Mouse (Mus musculus) heart, embryonic 14.5 days (tissue): ENCODE measurements at regions not wholly inside any gene's neighbourhood (a gene's known extent, or its start where the extent isn't known, plus 50 kb on each side); places are given as distances from the start of the nearest gene placed in this dataset.

ENCODE experiments used
- ATAC-seq: fragments of 200-750 bp; cut with Nextera tagmentation; 2 replicates; pipeline ENCODE4 v1.8.0; 2017; ENCODE audit warnings: low read depth, moderate TSS enrichment; ENCODE audit not compliant: insufficient number of reproducible peaks, insufficient read depth, low FRiP score
- H3K27ac ChIP-seq, 2 experiments: fragments of 200-500 bp in 1 of 2; fragments of 300-500 bp in 1 of 2; sonication (generic) in 1 of 2; replicated peaks in 1 of 2; 2 replicates each; pipeline ENCODE4 v1.5.1; 2012 to 2014; ENCODE audit warnings: low read depth in 2 of 2, low read length in 2 of 2, control low read depth in 1 of 2, mild to moderate bottlenecking in 1 of 2, mixed read lengths in 1 of 2; ENCODE audit not compliant: control insufficient read depth in 1 of 2, insufficient read depth in 1 of 2
- H3K27me3 ChIP-seq: fragments of 300-500 bp; sonication (generic); 2 replicates; pipeline ENCODE4 v1.6.1; 2014; ENCODE audit warnings: mild to moderate bottlenecking, low read length, control low read depth; ENCODE audit not compliant: control insufficient read depth, insufficient read depth
- H3K36me3 ChIP-seq: fragments of 300-500 bp; sonication (generic); 2 replicates; pipeline ENCODE4 v1.6.1; 2014; ENCODE audit warnings: mild to moderate bottlenecking, control low read depth, low read length, mixed read lengths; ENCODE audit not compliant: control insufficient read depth, insufficient read depth
- H3K4me1 ChIP-seq, 2 experiments: fragments of 200-500 bp in 1 of 2; fragments of 300-500 bp in 1 of 2; sonication (generic) in 1 of 2; 2 replicates each; pipeline ENCODE4 v1.6.1; 2012 to 2014; ENCODE audit warnings: low read length in 2 of 2, control low read depth in 1 of 2, mixed read lengths in 1 of 2; ENCODE audit not compliant: control insufficient read depth in 2 of 2, insufficient read depth in 2 of 2
- H3K4me2 ChIP-seq: fragments of 300-500 bp; sonication (generic); 2 replicates; pipeline ENCODE4 v1.6.1; 2014; ENCODE audit warnings: mild to moderate bottlenecking, low read length
- H3K4me3 ChIP-seq, 2 experiments: fragments of 200-500 bp in 1 of 2; fragments of 300-500 bp in 1 of 2; sonication (generic) in 1 of 2; 2 replicates each; pipeline ENCODE4 v1.5.1; 2012 to 2014; ENCODE audit warnings: low read length in 2 of 2, mild to moderate bottlenecking in 2 of 2, control low read depth in 1 of 2, low read depth in 1 of 2, moderate library complexity in 1 of 2; ENCODE audit not compliant: control insufficient read depth in 1 of 2, insufficient read depth in 1 of 2
- H3K9ac ChIP-seq: fragments of 300-500 bp; sonication (generic); 2 replicates; pipeline ENCODE4 v1.6.1; 2014; ENCODE audit warnings: mild to moderate bottlenecking, low read length
- H3K9me3 ChIP-seq: fragments of 300-500 bp; sonication (generic); 2 replicates; pipeline ENCODE4 v1.6.1; 2016; ENCODE audit warnings: low read length, control low read depth; ENCODE audit not compliant: control insufficient read depth
- WGBS: fragments of 180-500 bp; shearing (Covaris S2); extraction: QIAGEN DNeasy Blood & Tissue Kit; methylation state at CpG from one replicate; pipeline ENCODE4 v1.1.7; 2014; 5-methylcytosine and 5-hydroxymethylcytosine counted together

DNA sequence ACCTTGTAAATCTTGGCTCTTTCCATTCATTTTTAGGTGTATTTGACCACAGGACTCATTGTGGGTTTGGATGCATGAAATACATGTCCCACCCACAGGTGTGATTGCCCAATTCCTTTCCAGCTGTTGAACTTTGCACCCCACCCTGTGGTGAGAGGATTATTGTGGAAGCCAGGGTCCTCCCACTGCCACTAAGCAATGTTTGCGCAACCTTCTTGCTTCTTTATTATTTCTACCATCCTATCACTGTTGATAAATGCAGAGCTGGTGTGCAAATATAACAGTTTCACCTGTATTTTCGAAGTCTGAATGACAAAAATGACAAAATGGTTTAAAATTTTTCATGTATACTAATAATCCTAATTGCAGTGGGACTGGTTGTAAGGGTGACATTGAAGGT lies 315.9 kb upstream of the Vwc2 start:
- H3K4me2 ChIP-seq: no peak overlapping the region
- no peak overlapping the region for H3K27ac ChIP-seq
- no peaks in the 10 kb centered on the region for H3K4me1 ChIP-seq
- H3K4me3 ChIP-seq: no peak overlapping the region
- 73% methylated on average over 2 of the region's 2 CpGs for WGBS
- H3K36me3 ChIP-seq: no peaks in the 10 kb centered on the region
- no peak for ATAC-seq
- no peak overlapping the region for H3K9ac ChIP-seq
- H3K9me3 ChIP-seq: no peaks in the 10 kb centered on the region
- H3K27me3 ChIP-seq: no peaks in the 10 kb centered on the region

DNA sequence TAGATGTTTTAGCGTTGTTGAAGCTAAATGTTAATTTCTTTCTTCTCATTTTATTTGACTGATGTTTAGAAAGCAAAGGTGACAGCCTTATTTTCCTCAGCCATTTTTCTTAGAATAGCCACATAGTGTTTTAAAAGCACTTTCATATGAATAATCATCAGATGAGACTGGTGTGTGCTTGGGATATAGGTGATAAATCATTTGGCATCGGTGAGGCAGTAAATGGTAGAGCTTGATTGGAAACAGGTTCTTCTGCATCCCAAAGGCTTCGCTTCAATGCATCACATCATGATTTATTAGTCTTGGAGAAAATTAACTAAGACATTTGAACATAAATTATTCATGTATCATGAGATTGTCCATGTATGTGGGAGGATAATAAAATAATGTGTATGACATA lies 273.8 kb upstream of the Vwc2 start:
- no peaks in the 10 kb centered on the region for H3K27me3 ChIP-seq
- H3K4me1 ChIP-seq: no peaks in the 10 kb centered on the region; a peak in 1 of 4 replicates
- no peak overlapping the region for H3K4me2 ChIP-seq
- H3K36me3 ChIP-seq: no peaks in the 10 kb centered on the region
- no peak overlapping the region for H3K9ac ChIP-seq
- H3K4me3 ChIP-seq: no peak overlapping the region
- H3K9me3 ChIP-seq: no peaks in the 10 kb centered on the region
- ATAC-seq: no peak
- WGBS: 86% methylated on average over 3 of the region's 3 CpGs
- H3K27ac ChIP-seq: no peak overlapping the region

DNA sequence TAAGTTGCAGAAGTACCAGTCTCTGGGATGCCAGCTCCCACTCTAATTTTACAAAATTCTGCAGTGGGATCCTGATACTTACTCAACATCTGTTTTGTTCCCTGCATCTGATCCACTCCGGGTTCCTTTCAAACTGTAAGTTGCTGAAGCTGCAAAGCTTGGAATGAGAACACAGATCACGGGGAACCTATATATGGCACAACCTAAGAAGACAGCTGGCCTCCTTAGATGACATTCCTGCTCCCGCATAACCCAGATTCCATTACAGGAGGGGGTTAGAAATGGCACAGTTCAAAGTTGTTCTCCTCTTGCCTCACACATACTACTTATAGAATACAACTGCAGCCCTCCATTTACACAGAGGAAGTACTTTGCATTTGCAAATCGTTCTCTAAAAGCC lies 272.9 kb upstream of the Vwc2 start:
- Histone ChIP-seq H3K4me3 (no peak overlapping the region), H3K4me1 (no peaks in the 10 kb centered on the region; a peak in 1 of 4 replicates), H3K9me3 (no peaks in the 10 kb centered on the region), H3K27ac (no peak overlapping the region), H3K9ac (no peak overlapping the region), H3K4me2 (peak overlapping the region; percentile 28; the same call in 1 of the 2 replicates), H3K36me3 (no peaks in the 10 kb centered on the region), H3K27me3 (no peaks in the 10 kb centered on the region)
- no peak for ATAC-seq
- 27% methylated on average over 4 of the region's 4 CpGs for WGBS

DNA sequence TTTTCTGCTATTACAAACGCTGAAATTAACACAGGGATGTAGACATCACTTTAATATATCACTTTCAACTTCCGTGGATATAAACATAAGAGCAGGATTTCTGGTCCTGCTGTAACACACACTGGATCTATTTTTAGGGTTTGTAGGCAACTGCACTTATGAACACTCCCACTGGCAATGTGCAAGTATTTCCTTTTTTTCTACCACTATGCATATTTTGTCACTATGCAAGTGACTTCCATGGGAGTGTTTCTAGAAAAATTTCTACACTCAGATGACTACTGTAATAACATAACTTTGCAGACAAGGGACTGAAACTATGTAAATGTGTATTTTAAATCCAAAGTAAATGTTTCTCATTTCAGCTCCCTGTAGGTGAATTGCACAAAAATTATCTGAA lies 241.8 kb upstream of the Vwc2 start:
- no peak for ATAC-seq
- Histone ChIP-seq H3K9ac (no peak overlapping the region), H3K36me3 (no peaks in the 10 kb centered on the region), H3K4me2 (0 out of 2 replicates have a peak overlapping the region, but pooled peaks have one; percentile 2), H3K4me3 (no peak overlapping the region), H3K9me3 (no peaks in the 10 kb centered on the region), H3K27ac (no peak overlapping the region), H3K27me3 (no peaks in the 10 kb centered on the region), H3K4me1 (peaks cover 2 to 5% of the 10 kb centered on the region in 2 experiments; a peak in 1 of 4 replicates)
- 33% methylated on average over 2 of the region's 2 CpGs for WGBS

DNA sequence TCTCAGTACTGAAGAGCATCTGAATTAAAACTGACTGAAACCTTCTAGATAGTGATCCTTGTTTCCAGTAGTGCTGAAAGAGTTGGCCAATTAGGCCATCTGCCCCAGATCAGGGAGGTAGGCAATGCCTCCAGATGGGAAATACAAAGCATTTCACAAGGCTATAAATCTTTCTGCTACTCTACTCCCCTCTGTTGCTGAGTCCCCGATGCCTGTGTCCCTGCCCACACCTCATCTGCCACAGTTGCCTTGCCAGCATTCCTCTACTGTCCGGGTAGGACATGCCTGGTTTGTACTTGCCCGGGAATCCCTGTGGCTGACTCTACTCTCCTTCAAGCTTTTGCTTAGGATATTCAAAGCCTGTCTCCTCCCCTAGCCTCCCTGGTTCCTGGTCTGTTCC lies 220.7 kb upstream of the Vwc2 start:
- ATAC-seq: no peak
- H3K4me3 ChIP-seq: no peak overlapping the region
- H3K4me1 ChIP-seq: no peaks in the 10 kb centered on the region
- H3K9ac ChIP-seq: no peak overlapping the region
- no peak overlapping the region for H3K4me2 ChIP-seq
- no peak overlapping the region for H3K27ac ChIP-seq
- no peaks in the 10 kb centered on the region for H3K9me3 ChIP-seq
- whole genome bisulfite sequencing: 72% methylated on average over 3 of the region's 3 CpGs
- H3K36me3 ChIP-seq: no peaks in the 10 kb centered on the region
- no peaks in the 10 kb centered on the region for H3K27me3 ChIP-seq

DNA sequence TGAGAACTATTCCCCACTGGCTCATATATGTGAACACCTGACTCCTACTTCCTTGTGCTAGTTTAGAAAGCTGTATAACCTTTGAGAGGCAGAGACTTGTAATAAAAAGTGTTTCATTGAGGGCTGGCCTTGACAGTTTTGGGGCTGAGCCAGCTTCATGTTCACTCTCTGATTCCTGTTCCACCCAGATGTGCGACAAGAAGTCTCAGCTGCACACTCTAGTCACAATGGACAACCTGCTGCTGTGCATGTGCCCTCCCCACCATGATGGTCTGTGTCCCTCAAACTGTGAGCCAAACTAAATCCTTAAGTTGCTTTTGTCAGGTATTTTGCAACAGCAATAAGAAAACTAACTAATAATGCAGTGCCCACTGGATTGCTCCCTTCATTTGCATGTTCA lies 190.0 kb upstream of the Vwc2 start:
- H3K9me3 ChIP-seq: no peaks in the 10 kb centered on the region
- no peaks in the 10 kb centered on the region for H3K36me3 ChIP-seq
- H3K4me3 ChIP-seq: no peak overlapping the region
- no peak overlapping the region for H3K9ac ChIP-seq
- H3K4me1 ChIP-seq: no peaks in the 10 kb centered on the region
- H3K4me2 ChIP-seq: no peak overlapping the region
- no peak overlapping the region for H3K27ac ChIP-seq
- H3K27me3 ChIP-seq: no peaks in the 10 kb centered on the region
- 83% methylated on average over 1 of the region's 1 CpGs for WGBS
- ATAC-seq: no peak

DNA sequence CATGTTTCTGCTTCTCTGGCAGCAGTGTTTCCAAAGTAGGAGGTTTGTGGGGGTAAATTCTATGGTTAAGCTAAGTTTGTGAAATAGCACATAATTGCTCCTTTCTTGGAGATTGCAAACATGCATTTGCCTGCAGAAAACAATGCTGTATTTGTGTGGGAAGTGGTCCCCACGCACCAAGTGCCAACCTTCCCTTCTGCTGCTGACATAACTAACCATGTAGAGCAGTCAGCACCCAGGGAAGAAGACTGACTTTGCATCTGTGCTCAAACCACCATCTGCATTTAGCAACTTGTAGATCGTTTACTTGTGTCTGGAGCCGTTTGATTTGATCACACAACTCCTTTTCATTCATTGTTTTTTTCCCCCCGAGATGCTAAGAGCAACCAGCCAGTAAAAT lies 161.1 kb upstream of the Vwc2 start:
- H3K9ac ChIP-seq: no peak overlapping the region
- no peak overlapping the region for H3K4me2 ChIP-seq
- H3K9me3 ChIP-seq: 0 out of 2 replicates have a peak, but pooled peaks cover 1% of the 10 kb centered on the region
- H3K27ac ChIP-seq: no peak overlapping the region
- H3K36me3 ChIP-seq: no peaks in the 10 kb centered on the region
- 76% methylated on average over 4 of the region's 4 CpGs for WGBS
- H3K27me3 ChIP-seq: no peaks in the 10 kb centered on the region
- ATAC-seq: no peak
- no peak overlapping the region for H3K4me3 ChIP-seq
- no peaks in the 10 kb centered on the region for H3K4me1 ChIP-seq
